Mouse (Mus musculus): ENCODE measurements around the gene Btnl1.

DNA sequence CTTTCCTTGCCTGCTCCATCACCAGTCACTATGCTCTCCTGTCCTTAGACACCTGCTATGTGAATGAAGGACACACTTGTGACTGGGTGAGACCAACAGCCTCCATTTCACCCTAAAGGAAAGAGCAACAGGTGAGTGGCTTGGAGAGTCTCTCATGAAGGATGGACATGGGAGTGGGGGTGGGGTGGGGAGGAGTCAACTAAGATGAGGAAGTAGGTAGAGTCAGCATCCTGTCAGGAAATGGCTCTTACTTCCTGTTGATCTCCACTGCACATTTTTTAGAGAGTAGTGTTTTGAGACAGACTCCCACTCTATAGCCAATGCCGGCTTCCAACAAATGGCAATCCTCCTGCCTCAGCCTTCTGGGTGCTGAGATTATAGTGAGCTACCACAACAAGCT lies 22.0 kb upstream of the Btnl1 start:
- no peak for TF ChIP-seq CTCF (conservative IDR thresholded peaks at IDR 0.05; ENCODE audit: insufficient read depth, insufficient read length, low read depth, low read length)
- no peak for TF ChIP-seq POLR2A (IDR thresholded peaks at IDR 0.05; ENCODE audit: low read depth, low read length)

All from kidney, adult 2 months (tissue).